Mouse (Mus musculus) frontal cortex, postnatal 25 days (tissue): ENCODE data around the gene Tpi1.

Experiments
- DNase-seq, 2 experiments: peaks; one replicate each; pipeline ENCODE4 v3.0.0; 2022; ENCODE audit warnings: low spot score in 2 of 2

Tpi1 gene

GRCm38 (mm10) chr6:124779222-124779983, 34.7 kb downstream of the Tpi1 start, which contains the start of gene Lrrc23:
TSS of gene Lrrc23 (minus strand) at chr6:124779727.
- DNase-seq: no peak

GRCm38 (mm10) chr6:124770511-124770910, 43.6 kb downstream of the Tpi1 start:
- DNase-seq: no peak

- DNase-seq: no peak
Observed at GRCm38 (mm10) chr6:124770013-124770412, 44.1 kb downstream of the Tpi1 start.

GRCm38 (mm10) chr6:124769101-124769765, 44.9 kb downstream of the Tpi1 start, which contains the start of gene Eno2:
TSS of gene Eno2 (minus strand) at chr6:124769673.
- peak in 1 of 2 experiments; percentile 58 for DNase-seq

GRCm38 (mm10) chr6:124768704-124769044, 45.4 kb downstream of the Tpi1 start:
- no peak for DNase-seq

GRCm38 (mm10) chr6:124767920-124768703, 46.0 kb downstream of the Tpi1 start:
- no peak for DNase-seq

GRCm38 (mm10) chr6:124767536-124767919, 46.6 kb downstream of the Tpi1 start:
- DNase-seq: no peak

GRCm38 (mm10) chr6:124765951-124766350, 48.1 kb downstream of the Tpi1 start:
- DNase-seq: no peak
